Mouse (Mus musculus) cortical plate, adult 2 months (tissue): Measurements from ENCODE around the gene Rapgef5.

ENCODE experiments used
- CTCF ChIP-seq: fragments of 200-500 bp; IDR thresholded peaks from 2 replicates; pipeline ENCODE4 v1.5.1; 2011; ENCODE audit warnings: mild to moderate bottlenecking, control low read depth, low read length; ENCODE audit not compliant: insufficient read depth; ENCODE audit errors: extremely low read depth
- POLR2A ChIP-seq: fragments of 200-500 bp; IDR thresholded peaks from 2 replicates; pipeline ENCODE4 v1.6.1; 2011; ENCODE audit warnings: mild to moderate bottlenecking, low read length, control low read depth; ENCODE audit not compliant: insufficient read depth; ENCODE audit errors: extremely low read depth

GRCm38 (mm10) chr12:117501180-117501579, 15.1 kb upstream of the Rapgef5 start:
- TF ChIP-seq CTCF = no peak
- no peak for TF ChIP-seq POLR2A
